Mouse (Mus musculus): Measurements from ENCODE around the gene Erp29.

Gene Erp29

GRCm38 (mm10) chr5:121448450-121448849, 3.9 kb downstream of the Erp29 start:
- no peak for DNase-seq

GRCm38 (mm10) chr5:121444870-121445269, 7.4 kb downstream of the Erp29 start:
- DNase-seq, result no peak

- DNase-seq, result peak in 1 of 2 experiments; percentile 63
Measured at GRCm38 (mm10) chr5:121443548-121443947, 8.8 kb downstream of the Erp29 start.

- no peak for DNase-seq
Measured at GRCm38 (mm10) chr5:121438756-121439155, 13.6 kb downstream of the Erp29 start.

DNA sequence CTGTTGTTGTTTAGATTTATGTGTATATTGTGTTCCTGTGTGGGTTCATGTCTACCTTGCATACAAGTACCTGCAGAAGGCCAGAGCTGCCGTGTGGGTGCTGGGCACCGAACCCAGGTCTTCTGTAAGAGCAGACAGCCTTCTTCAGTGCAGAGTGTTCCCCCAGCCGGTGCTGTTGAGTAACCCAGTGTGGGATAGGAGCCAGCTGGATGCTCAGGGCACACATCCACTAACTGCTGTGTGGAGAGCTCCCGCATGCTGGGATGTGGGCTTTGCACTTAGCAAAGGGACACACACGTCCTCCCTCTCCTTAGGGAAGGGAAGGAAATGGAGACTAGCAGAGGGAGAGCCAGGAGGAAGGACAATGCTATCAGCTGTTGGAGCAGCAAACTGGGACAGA, 14.2 kb downstream of the Erp29 start:
- DNase-seq, result no peak

GRCm38 (mm10) chr5:121428954-121429353, 23.4 kb downstream of the Erp29 start:
- DNase-seq, result no peak

GRCm38 (mm10) chr5:121423297-121423696, 29.0 kb downstream of the Erp29 start:
- no peak for DNase-seq

GRCm38 (mm10) chr5:121422787-121423186, 29.5 kb downstream of the Erp29 start:
- DNase-seq, result no peak

DNA sequence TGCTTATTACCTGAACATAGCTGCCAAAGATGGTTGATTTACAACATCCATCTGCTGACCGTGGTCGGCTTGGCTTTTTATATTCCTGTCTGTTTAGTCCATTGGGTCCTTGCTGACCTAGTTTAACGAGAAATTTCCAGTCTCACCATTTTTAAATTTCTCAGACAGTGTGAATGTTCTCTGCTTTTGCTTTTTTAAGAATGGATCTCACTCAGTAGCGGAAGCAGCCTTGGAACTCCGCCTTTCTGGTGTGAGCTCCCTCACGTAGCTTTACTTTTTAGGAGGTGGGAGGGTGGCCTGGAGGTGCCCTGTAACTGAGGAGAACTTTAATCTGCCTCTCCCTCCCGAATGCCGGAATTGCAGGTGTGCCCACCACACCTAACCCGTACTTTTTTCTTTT, 31.6 kb downstream of the Erp29 start:
- no peak for DNase-seq

GRCm38 (mm10) chr5:121410975-121411374, 41.3 kb downstream of the Erp29 start:
- DNase-seq, result no peak

DNA sequence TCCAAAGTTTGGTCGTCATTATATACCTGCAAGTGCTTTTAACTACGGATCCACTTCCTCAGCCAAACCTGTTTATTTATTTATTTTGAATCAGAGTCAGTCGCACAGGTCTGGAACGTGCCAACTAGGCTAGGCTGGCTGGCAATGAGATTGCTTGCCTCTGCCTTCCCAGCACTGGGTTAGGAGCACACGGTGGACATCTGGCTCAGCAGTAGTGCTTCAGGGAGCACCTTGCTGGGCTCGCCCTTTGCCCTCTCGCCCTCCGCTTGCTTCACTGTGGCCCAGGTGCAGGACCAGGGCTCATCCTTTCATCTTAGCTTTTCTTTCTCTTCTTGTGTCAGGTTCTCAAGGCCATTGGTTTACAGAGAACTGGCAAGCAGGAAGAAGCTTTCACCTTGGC, 44.5 kb downstream of the Erp29 start:
- no peak for DNase-seq

GRCm38 (mm10) chr5:121400849-121401248, 51.5 kb downstream of the Erp29 start:
- no peak for DNase-seq

- no peak for DNase-seq
Measured at GRCm38 (mm10) chr5:121400064-121400463, 52.2 kb downstream of the Erp29 start.

GRCm38 (mm10) chr5:121399540-121399939, 52.8 kb downstream of the Erp29 start:
- DNase-seq, result no peak

- no peak for DNase-seq
Measured at GRCm38 (mm10) chr5:121398965-121399462, 53.3 kb downstream of the Erp29 start.

DNA sequence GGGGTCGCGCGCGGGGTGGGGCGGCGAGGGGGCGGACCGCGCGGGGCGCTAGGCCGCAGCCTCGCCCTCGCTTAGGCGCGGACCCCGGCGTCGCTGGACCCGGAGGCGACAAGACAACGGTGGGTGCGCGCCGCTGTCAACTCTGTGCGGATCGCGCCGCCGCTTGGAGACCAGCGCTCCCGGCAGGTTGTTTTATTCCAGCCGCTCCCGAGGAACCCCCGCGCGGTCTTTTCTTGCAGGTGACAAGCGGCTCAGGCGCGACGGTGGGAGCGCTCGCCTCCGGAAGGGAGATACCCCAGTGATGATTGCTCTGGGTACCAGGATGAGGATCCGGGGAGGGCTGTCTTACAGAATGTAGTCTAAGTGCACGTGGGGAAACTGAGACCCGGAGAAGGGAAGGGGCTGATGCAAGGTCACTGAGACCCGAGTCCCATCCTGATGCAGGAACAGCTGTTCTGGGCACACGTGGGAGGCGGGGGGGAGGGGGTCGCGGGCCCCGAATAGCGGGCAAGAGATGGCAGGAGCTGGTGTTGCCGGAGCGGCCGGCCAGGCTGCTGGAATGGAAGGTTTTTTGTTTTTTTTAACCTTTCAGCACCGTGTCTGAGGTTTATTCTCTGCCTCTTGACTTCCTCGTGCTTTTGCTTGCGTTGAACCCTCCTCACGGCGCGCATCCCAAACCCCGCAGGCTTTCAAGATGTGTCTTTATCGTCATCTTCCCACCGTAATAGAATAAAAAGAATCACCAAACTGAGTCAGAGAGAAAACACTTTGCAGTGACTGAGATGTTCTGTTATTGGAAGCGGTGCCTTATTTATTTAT, 54.0 kb downstream of the Erp29 start:
- peak in 1 of 2 experiments; percentile 42 for DNase-seq

- DNase-seq, result peak; percentile 93 to 98
Measured at GRCm38 (mm10) chr5:121397187-121398145, 54.8 kb downstream of the Erp29 start, which contains the start of gene Naa25. Gene Naa25 (plus strand): TSS chr5:121397936.

GRCm38 (mm10) chr5:121395621-121396020, 56.7 kb downstream of the Erp29 start:
- DNase-seq, result no peak

GRCm38 (mm10) chr5:121393402-121393801, 58.9 kb downstream of the Erp29 start:
- DNase-seq, result no peak

- DNase-seq, result peak in 1 of 2 experiments; percentile 69
Measured at GRCm38 (mm10) chr5:121392667-121393380, 59.5 kb downstream of the Erp29 start.

DNA sequence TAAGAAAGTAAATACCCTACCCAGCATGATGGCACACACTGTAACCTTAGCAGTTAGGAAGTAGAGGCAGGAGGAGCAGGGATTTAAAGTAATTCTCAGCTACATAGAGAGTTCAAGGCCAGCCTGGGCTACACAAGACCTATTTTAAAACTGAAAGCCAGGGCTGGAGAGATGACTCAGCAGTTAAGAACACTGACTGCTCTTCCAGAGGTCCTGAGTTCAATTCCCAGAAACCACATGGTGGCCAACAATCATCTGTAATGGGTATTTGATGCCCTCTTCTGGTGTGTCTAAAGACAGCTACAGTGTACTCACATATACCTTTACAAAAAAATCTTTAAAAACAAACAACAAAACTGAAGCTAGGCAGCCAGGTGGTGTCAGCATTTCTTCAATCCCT, 62.6 kb downstream of the Erp29 start:
- no peak for DNase-seq

- no peak for DNase-seq
Measured at GRCm38 (mm10) chr5:121389106-121389505, 63.2 kb downstream of the Erp29 start.

DNA sequence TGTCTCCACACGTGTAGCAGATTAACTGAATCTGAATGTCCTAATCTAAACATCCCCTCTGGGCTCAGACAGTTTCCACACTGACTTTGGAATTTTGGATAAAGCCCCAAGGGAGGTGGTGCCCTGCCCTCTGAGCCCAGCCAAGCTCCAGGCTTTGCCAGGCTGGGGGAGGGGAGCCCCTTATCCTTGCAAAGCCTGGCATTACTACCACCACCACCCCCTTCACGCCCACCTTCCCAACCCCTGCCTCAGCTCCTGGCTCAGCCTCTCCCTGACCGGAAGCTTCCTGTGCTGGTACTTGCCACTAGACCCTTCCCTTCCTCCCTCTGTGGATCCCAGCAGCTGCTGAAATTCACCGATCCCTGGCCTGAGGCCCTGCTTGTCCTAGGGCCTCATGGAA, 65.2 kb downstream of the Erp29 start:
- DNase-seq, result no peak

Data from cerebellum, postnatal 25 days (tissue).